Mouse (Mus musculus): ENCODE data around the gene Vash1.

- TF ChIP-seq CTCF (IDR thresholded peaks at IDR 0.05; ENCODE audit: borderline replicate concordance, extremely low read depth, insufficient read depth, insufficient read length) (no peak), POLR2A (IDR thresholded peaks at IDR 0.05; ENCODE audit: borderline replicate concordance, extremely low read depth, insufficient read depth, insufficient read length, poor library complexity, severe bottlenecking) (no peak)
These were observed 19.0 kb upstream of the Vash1 start for GRCm38 (mm10) chr12:86659447-86659968.
